Mouse (Mus musculus) gonadal fat pad, adult 2 months (tissue): ENCODE data around the gene Smim20. TPM values are rescaled to one million over a fixed set of nuclear protein-coding genes. Genes with fewer than 3 reads are reported as not detected.
A peak's percentile ranks its signal among the peaks of the same experiment; 100 is the strongest.

Experiments used
- DNase-seq: peaks from one replicate; pipeline ENCODE4 v3.0.0-alpha.2; 2012; ENCODE audit warnings: low read depth
- polyA plus RNA-seq: library from polyadenylated mRNA; depleted of rRNA; stranded (reverse); fragments of >200 nt; gene quantifications from 2 replicates; pipeline ENCODE4 v1.2.3, GENCODE M21; 2012; rRNA removed

The Smim20 gene
- polyA plus RNA-seq = 39.5 and 57.0 TPM in 2 replicates

DNA sequence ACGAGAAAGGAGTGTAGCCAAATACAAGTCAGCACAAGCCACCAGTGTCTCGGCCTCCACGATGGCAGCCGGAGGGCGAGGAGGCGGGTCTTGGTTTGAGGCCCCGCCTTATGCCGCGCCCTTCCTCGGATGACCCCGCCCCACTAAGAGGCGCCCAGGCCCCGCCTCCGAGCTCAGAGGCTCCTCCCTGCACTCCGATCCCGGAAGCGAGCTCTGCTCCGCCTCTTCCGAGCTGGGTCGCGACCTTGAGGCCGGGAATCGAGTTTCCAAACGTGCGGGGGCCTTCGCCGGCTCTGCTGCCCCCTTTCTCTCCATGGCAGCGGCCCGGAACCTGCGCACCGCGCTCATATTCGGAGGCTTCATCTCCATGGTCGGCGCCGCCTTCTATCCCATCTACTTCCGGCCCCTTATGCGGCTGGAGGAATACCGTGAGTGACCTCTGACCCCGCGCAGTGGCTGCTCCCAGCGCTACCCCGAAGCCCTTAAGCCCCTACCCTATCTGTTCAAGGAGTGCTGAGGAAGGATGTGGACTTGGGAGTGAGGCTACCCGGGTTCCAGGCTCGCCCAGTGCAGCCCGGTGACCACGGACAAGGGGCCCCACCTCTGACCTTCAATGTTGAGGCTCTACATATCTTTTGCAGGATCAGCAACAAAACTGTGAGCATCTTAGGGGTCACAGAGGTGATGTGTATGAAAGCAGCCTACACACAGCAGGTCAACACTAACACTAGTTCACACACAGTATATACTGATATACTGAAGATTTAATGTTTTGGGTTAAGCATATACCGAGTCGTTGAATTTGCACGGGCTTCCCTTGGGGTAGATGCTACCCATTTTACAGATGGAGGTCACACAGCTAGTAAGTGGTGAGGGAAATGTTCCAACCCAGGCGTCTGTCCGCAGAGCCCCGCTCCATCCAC lies at the start of gene Smim20:
Gene Smim20 (plus strand): TSS at position 153 of the 923 bp plus-strand sequence.
- DNase-seq = peak; percentile 33

DNA sequence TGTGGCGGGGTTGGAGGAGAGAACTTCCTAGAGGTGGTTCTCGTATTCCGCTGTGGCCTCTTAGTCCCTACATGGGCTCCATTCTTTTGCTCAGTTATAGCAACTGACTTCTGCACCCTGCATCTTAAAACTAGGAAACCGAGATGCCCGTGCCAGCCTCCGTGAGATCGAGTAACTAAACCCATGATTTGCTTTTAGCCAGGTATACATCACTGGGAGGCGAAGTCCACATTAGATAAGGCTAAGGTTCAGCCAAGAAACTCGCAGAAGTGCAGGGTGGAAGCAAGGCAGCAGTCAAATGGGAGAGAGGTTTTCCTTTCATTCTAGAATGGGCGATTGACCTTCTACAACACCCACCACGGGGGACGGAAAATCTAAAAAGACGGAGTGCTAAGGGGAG lies 41.4 kb upstream of the Smim20 start:
- DNase-seq = no peak

DNA sequence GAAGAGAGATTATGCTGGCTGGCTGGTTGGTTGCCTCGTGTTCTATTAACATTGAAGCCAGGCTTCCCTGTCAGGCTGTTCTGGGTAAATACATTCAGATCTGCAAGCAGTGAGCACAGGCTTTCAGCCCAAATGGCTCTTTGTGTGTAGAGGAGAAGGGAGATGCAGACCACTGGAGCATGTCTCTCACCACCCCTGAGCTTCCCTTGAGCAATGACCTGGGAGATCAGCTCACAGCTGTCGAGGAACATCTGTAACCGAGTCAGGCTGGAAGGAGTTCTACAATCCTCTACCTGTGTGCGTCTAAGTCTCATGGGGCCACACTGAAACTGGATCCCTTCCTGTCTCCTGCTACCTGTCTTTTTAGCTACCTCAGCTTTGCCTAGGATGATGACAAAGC lies 36.3 kb upstream of the Smim20 start:
- DNase-seq = no peak

DNA sequence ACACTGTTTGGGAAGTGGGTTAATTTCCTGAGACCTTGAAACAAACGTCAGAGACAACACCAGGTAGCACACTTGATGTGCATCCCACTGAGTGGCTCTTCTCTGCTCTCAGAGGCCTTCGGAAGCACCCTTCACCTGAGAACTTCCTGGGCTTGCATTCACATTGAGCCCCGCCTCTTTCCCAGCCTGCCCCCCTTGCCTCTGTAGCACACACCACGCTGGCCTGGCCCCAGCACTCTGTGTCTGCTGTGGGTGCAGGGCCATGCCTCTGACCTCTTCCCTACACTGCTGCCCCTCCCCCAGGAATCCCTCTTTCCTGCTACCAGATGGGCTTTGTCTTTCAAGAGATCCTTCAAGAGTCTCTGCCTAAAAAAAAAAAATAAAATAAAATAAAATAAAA lies 31.3 kb upstream of the Smim20 start:
- no peak for DNase-seq

DNA sequence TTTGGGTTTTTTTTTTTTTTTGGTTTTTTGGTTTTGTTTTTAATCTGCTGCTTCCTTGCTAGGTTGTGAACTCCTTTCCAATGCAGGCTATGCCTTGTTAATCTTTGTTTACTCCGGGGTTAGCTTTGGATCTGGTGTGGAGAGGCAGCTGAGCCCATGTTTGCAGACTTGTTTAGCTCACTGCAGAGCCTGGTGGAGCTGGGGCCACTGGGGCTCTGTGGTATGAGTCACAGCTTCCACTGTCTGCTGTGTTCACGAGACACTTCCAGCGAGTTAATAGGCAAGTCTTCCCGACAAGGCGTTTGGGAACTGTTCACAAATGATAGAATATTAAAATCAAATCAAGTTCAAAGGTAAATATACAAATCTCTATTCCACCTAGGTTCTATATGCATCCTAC lies 30.7 kb upstream of the Smim20 start:
- no peak for DNase-seq

DNA sequence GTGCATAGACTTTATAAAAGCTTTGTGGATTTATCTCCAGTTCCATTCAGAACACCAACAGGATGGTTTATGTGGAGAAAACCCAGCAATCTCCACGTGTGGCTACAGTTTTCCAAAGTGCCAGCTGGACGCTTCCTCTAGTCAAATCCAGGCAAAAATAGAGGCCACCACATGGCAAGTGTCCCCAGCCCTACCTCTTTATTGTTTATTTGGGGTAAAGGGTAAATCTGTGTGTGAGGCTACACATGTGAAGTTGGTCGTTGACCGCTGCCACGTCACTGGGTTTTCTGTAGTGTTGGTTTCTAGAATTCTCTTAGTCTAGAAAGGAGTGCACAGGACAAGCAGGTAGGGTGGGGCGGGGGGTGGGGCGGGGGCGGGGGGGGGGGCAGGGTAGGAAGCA lies 30.1 kb upstream of the Smim20 start:
- DNase-seq = no peak

DNA sequence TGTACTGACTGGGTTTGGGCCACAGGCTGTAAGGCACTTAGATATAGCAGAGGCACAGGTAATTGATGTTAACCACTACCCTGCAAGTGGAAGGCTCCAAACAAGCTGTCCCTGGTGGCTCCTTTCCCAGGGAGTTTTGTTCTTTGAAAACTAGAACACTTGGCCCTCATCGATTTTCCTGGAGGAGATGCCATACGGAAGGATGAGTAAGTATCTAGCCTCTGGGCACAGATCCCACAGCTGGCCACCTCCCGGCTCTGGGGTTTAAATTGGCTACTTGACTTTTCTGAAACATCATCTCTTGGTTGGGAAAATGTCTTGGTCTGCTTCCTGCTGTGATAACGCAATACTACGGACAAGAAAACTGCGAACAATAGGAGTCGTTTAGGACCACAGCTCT lies 28.1 kb upstream of the Smim20 start:
- DNase-seq = no peak

DNA sequence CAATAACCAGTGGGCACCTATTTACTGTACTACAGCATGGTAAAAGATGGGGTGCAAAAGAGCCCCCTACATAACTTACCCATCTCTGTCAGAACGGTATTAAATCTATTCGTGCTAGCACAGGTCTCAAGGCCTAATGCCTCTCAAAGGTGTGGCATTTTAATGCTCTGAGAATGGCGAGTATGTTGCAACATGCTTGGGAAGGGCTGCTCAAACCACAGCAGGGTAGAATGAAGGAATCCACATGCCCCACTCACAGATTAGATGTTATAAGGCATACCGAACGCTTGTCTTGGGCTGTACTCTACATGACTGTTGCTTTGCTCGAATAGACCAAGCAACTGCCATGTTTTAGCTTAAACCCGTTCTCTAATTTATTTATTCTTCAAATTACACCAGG lies 27.7 kb upstream of the Smim20 start:
- DNase-seq = no peak

DNA sequence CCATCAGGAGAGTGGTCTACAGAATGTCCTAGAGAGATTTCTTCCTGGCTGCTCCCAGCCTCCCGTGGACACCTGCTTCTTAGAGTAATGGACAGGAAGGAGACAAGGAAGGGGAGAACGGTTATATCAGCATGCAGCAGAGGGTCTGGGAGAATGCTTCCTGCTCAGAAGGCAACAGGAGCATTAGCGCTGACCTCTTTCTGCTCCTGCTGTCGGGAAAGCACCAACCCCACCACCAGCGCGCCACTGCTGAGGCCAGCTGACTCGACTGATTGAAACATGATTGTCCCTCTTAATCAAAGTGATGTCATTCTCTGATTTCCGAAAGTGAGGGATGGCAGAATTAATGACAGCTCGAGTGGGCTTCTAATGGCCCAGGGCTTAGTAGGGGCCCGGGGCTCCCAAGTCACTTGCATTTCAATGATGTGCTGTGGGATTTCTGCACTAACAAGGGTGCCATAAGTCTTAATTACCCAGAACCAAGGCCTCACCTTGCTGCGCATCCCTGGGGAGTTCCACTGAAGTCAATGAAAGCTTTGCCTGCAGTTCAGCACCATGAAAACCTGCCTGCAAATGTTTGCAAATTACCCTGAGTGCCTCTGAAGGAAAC lies 26.9 kb upstream of the Smim20 start:
- DNase-seq = no peak

DNA sequence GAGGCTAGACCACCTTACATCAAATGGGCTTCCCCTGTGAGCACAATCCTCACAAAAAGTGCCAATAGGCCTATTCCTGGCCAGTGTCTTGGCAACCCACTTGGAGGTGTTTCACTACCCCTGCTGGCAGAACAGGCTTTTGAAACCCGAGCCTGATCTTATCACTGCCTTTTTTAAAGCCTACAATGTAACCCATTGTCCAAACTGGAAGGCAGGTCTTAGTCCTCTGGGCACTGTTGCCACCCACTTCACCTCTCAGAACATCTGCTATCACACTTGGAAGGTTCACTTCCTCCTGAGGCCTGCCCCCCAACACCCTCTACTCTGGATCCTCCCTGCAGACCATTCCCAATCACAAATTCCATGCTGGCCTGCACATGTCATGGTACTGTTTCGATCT lies 25.8 kb upstream of the Smim20 start:
- no peak for DNase-seq

DNA sequence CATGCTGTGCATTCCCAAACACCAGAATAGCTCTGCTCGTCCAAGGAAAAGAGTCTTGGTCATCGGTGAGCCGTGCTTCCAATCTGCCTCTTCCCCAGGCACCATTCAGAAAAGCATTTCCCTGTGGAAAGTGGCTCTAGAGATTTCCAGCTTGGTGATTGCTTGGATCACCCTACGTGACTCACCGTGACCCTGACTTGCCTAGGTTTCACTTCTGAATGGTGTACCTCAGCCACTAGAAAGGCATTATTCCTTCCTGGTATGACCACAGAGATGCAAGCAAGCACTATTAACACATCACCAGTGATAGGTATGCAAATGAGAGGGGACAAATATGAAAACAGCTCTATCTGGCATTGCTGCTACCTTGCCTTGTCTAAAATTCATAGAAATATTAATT lies 24.9 kb upstream of the Smim20 start:
- DNase-seq = no peak

DNA sequence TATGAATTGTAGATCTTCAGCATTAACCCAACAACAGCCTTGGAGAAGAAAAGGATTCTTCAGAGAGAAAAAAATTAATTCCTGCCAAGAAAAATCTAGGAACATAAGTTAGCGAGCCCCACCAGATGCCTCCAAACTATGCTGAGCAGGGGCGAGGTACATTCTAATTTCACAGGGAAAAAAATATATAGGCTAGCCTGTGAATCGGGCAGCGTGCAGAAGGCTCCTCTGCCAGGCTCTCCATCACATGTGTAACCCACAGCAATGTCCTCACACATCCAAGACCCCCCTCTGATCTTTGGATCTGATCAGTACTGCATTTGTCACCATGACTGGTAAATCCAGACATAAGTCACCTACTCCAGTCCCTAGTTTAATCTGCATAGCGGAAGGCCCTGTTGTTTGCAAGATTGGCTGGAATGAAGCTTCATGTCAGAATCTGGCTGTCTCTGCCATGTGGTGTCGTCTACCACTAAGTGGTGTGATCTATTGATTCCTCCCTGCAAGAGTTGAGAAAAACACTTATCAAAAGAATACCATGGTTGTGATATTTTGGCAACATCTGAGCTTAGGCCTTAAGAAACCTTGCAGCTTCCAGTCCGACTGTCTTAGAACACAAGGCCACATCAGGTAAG lies 23.9 kb upstream of the Smim20 start:
- DNase-seq = no peak

DNA sequence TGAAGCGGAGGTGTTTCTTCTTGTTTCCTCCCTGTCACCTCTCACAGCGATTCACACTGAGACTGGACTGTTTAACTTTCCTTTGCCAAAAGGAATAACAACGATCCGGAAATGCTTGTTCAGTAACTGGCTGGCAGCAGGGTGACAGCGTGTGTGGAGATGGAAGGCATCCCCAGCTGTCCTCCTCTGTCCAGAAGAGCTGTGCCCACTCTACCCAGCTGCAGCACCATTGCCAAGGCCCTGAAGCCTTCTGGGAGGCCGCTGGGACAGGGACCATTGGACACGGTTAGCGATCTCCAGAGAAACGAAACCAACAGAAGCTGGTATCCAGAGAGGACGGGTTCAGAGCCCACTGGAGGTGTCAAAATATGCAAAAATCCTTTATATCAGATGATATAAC lies 22.9 kb upstream of the Smim20 start:
- no peak for DNase-seq

DNA sequence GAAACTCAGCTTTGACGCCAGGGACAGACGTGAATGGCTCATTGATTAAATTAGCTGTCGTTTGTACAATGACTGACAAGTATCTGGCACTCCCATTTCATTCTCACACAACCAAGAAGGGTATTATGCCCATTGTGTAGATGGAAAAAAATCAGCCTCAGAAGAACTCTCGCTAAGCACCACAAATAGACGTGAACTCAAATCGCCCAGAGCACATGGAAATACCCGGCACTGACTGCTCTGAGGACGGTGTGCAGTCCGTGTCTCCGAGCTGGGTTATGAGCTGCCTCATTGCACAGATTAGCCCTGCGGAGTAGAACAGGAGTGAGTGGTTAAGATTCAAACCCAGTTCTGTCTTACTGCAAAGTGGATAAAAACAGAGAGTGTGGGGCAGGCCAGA lies 18.4 kb upstream of the Smim20 start:
- DNase-seq = no peak

DNA sequence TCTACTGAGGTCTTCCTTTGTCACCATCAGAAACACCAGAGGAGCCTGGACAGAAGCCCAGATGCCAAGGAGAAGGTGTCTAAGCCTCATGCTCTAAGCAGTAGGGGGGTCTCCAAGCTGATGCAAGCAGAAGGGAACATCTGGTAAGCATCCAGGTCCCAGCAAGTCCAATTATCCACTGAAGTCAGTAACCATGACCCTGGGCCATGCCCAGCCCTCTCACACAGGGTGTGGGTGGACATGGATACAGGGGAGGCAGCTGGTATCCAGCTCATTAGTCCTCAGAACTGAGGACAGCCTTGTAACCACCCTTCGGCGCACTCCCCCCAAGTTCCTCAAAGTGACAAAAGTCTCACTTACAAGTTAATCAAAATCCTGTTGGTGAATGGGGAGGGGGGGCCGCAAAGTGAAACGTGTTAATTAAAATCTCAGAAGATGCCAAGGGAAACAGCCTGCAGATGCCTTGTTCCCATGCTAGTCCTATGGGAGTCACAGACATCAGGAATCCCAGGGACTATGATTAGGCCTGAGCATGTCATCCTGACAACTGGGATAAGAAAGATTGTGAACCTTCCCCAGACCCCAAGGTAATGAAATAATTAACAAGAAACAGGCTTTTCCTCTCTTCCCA lies 17.3 kb upstream of the Smim20 start:
- no peak for DNase-seq

DNA sequence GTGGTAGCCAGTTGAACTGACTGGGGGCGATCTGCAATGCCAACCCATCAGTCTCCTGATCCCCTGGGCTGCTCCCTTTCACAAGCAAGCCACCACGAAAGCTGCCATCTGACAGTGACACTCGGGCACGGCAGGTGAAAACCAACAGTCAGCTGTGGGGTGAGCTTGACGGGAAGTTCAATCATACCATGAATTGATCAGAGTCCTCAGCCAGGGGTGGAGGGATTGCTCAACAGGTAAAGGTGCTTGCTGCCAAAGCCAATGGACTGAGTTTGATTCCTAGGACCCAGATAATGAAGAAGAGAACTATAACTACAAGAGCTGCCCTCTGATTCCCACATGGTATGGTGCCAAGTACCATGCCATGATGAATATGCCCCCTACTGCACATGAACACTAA lies 12.7 kb upstream of the Smim20 start:
- DNase-seq = no peak

DNA sequence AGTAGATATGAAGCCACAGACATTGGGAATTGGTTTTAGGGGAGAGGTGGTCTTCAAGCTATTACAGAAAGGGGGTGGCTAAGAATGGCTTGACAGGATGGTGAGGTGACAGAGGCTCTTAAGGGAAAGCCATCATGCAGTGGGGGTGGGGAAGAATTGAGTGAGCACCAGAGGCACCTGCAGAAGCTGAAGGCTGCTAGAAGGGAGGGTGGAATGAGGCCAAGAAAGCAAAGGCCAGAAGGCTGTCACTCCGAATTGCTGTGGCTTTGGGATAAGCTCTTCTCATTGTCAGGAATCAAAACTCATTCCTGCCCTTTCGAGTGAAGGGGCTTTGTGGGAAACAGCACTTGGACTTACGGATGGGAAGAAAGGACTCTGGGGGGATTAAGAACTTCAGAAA lies 12.1 kb upstream of the Smim20 start:
- DNase-seq = no peak

DNA sequence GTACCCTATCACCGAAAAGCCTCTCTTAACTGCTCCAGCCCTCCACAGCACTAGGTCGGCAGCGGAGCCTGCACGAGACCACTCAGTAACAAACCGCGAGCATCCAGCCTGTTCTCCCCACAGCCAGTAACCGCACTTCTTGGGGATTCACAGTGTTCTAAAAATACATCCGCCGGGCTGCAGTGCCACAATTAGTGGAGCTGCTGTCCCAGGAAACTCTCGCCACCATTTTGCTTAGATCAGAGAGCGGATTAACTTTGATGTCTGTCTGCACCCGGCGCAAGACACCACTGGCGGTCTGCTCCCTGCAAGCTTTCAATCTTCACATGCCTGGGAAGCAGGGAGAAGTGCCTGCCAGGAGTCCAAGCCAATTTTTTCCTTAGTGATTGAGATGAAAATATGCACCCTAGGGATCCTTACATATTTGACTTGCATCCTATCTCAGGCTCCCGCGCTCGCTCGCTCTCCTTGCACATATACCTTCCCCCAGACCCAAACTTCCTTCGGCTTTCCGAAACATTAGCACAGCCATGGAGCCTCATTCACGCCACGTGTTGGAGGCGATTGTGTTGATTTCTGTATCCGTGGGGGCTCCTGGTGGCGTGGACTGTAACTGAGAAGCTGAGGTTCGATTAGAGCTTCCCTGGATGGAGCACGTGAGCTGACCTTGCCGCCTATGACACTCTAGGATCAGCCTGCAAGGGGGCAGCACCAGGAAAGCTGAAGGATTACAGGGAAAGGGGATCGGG lies 8.7 kb upstream of the Smim20 start:
- no peak for DNase-seq

DNA sequence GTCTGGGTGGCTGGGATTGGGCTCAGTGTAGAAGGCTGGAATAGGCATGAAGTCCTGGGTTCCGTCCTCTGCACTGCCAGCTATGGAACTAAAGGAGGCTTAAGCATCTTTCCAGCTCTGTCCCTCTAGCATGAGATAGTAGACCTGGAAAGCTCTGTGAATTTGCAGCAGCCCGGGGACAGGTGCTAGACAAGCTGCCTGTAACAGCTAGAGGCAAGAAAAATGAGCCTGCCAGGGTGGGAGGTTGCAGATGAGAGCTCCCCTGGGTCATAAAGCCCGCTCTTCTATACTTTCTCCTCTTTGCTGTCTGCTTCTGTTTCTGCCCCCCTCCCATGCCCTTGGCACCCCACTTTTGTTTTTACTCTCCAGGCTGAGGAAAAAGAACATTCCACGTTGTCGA lies 7.0 kb upstream of the Smim20 start:
- DNase-seq = no peak

DNA sequence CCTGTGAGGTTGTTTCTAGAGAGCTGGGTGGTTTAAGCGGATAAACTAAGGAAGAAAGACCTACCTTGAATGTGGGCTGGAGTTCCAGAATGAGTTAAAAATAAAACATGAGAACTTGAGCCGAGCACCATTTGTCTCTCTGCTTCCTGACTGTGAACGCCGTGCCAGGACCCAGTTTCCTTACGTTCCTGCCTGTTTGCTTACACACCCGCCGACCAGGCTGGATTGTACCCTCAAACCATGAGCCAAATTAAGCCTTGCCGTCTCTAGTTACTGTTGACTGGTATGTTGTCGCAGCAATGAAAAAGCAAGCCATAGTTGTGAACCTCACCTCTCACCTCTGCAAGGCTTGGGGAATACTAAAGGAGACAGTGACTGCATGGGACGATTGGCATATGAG lies 4.9 kb upstream of the Smim20 start:
- DNase-seq = no peak

DNA sequence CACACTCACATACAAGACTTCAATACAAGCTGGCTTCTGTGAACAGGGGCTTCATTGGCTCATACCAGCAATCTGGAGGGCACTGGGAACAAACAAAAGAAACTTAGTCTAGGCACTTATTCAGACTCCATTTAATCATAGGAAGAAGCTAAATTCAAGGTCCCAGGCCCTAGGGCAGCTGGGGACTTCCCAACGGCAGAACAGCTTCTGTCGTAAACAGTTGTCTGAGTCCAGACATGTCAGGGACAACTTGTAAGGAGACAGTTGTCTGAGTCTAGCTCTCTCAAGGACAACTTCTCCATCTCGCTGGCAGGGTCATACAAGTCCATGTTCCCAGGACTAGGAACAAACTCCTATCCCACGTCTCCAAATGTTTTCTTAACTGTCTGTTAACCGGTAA lies 2.8 kb upstream of the Smim20 start:
- no peak for DNase-seq

DNA sequence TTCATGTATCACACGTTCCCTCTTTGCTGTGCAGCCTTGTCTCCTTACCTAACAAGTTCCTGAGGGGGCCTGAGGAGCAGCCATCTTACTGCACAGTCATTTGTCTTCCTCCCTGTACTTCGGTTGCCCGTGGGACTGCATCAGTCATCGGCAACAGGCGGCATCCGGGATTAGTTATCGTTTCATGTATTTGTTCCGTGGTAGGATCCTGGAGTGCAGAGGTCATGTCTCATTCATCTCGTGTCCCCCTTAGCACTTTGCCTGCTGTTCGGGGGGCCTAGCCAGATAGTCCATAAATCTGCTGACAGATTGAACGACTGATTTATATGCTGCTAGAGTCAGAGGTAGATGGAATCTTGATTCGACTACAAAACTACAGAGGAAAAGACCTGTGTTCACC lies 1.1 kb upstream of the Smim20 start:
- DNase-seq = no peak
